Mouse (Mus musculus) spleen, adult 2 months (tissue): ENCODE measurements around the gene Slc16a11. TPM values are rescaled to one million over a fixed set of nuclear protein-coding genes. Genes with fewer than 3 reads are reported as not detected.

ENCODE experiments used
- DNase-seq, 2 experiments: peaks; one replicate each; pipeline versions ENCODE4 v3.0.0 to v3.0.0-alpha.2; 2012 to 2021; ENCODE audit warnings: low spot score in 2 of 2, low read depth in 1 of 2
- H3K27ac ChIP-seq: fragments of 200-500 bp; 2 replicates; pipeline ENCODE4 v1.5.1; 2012; ENCODE audit warnings: low read length, inconsistent platforms; ENCODE audit not compliant: insufficient read depth
- H3K27me3 ChIP-seq: fragments of 200-500 bp; 2 replicates; pipeline ENCODE4 v1.6.1; 2012; ENCODE audit warnings: mild to moderate bottlenecking, moderate library complexity, low read length, inconsistent platforms; ENCODE audit not compliant: control insufficient read depth, insufficient read depth
- H3K36me3 ChIP-seq: fragments of 200-500 bp; 2 replicates; pipeline ENCODE4 v1.6.1; 2012; ENCODE audit warnings: mild to moderate bottlenecking, low read length, inconsistent platforms; ENCODE audit not compliant: control insufficient read depth, insufficient read depth
- H3K4me1 ChIP-seq: fragments of 200-500 bp; 2 replicates; pipeline ENCODE4 v1.6.1; 2011; ENCODE audit warnings: inconsistent platforms; ENCODE audit not compliant: control insufficient read depth, insufficient read depth, insufficient read length
- H3K4me3 ChIP-seq: fragments of 200-500 bp; 2 replicates; pipeline ENCODE4 v1.5.1; 2011; ENCODE audit warnings: mild to moderate bottlenecking, inconsistent platforms; ENCODE audit not compliant: insufficient read depth, insufficient read length; ENCODE audit errors: extremely low read depth
- CTCF ChIP-seq: fragments of 200-500 bp; IDR thresholded peaks from 2 replicates; pipeline ENCODE4 v1.5.1; 2011; ENCODE audit warnings: mild to moderate bottlenecking, inconsistent platforms; ENCODE audit not compliant: insufficient read depth, insufficient read length, insufficient replicate concordance; ENCODE audit errors: extremely low read depth
- POLR2A ChIP-seq: fragments of 200-500 bp; IDR thresholded peaks from 2 replicates; pipeline ENCODE4 v1.6.1; 2011; ENCODE audit warnings: low read depth, low read length, inconsistent platforms
- WGBS: fragments of 180-500 bp; shearing (Covaris S2); methylation state at CpG from one replicate; pipeline ENCODE4 v1.1.7; 2018; 5-methylcytosine and 5-hydroxymethylcytosine counted together
- polyA plus RNA-seq: library from polyadenylated mRNA; depleted of rRNA; stranded (reverse); fragments of >200 nt; gene quantifications from 2 replicates; pipeline ENCODE4 v1.2.3, GENCODE M21; 2012

Gene Slc16a11
- polyA plus RNA-seq, 1 experiment, result 0.32 TPM

DNA sequence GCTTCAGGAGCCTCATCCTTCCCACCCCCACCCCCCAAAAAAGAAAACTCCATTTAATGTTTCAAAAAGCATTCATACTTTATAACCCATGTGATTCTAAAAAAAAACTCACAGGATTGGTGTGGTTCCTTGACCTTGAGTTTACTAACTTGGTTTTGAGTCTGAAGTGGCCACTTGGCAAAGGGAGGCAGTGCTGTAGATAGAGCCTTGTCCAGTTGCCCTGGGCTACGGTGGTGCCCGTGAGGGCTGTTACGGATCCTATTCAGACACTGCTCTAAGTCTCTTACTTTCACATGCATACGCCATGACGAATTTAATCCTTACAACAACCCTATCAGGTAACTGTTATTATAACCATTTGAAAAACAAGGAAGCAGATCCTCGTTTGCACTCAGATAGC lies 580 bp upstream of the Slc16a11 start:
- DNase-seq, result no peak
- H3K27me3 ChIP-seq, result peaks cover 18% of the 10 kb centered on the region
- peaks cover 11% of the 10 kb centered on the region; the same call in 1 of the 2 replicates for H3K4me1 ChIP-seq
- no peaks in the 10 kb centered on the region for H3K36me3 ChIP-seq
- no peak overlapping the region for H3K4me3 ChIP-seq
- TF ChIP-seq CTCF (no peak), POLR2A (no peak)
- 94% methylated on average over 6 of the region's 6 CpGs for WGBS
- no peak overlapping the region for H3K27ac ChIP-seq

DNA sequence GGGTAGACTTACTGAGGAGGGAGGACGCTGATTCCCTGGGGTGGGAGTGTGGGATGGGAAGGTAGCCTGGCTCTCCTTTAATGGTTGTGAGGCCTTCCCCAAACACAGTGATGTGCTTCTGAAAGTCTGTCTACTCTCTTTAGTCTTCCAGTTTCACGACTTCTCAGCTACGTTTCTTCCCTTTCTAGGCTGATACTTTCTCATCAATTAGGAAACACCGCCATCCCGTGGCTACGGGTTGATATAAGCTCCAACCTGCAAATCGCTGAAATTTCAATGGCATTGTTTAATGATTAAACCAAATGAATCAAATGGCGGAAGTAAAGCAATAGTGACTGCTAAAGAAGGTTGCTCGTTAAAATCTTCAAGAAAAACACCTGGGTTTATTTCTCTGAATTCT lies 344 bp downstream of the Slc16a11 start:
- Histone ChIP-seq H3K27ac (no peak overlapping the region), H3K27me3 (peaks cover 18% of the 10 kb centered on the region), H3K4me1 (peaks cover 11% of the 10 kb centered on the region; the same call in 1 of the 2 replicates), H3K4me3 (no peak overlapping the region), H3K36me3 (no peaks in the 10 kb centered on the region)
- 10% methylated on average over 9 of the region's 9 CpGs for WGBS
- peak in 1 of 2 experiments; percentile 50 for DNase-seq
- TF ChIP-seq POLR2A (no peak), CTCF (no peak; the same call in 1 of the 2 replicates)

DNA sequence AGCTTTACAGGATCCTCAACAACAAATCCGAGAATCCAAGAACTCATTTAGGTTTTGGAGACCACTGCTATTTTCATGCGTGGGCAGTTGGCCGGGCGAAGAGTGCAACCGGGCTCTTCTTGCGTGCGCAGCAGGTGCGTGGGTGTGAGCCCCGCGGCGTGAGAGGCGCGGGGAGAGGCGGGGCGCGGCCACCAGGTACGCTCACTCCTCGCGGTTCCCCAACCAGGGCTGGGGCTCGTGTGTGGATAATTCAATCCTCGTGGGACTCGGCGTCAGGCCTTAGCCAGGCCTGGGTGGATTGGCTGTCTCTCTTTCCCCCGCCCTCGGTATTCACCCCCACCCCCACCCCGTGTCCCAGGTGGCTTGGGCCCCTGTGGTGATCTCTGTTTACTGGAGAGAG lies 1.2 kb downstream of the Slc16a11 start:
- WGBS, result 9% methylated on average over 26 of the region's 26 CpGs

DNA sequence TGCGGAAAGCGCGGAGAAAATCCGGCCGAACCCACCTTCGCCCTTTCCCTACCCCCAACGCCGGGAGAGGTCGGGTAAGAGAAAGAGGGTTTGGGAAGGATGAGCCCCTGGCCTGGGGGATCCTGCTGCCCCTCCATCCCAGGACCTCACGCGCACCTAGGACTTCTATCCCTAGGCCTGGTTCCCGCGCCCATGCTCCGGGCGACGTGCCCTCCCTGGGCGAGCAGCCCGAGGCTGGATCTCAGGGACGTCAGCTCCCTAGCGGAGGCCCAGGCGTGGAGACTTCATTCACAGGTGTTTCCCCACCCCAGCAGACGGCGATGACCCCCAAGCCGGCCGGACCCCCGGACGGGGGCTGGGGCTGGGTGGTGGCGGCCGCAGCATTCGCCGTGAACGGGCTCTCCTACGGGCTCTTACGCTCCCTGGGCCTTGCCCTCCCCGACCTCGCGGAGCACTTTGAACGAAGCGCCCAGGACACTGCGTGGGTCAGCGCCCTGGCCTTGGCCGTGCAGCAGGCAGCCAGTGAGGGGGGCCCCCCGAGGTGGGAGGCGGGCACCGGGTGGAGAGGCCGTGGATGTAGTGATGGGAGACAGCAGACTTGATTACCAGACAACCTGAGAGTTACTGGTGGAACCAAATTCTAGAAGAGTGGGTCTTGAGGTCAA lies 1.8 kb downstream of the Slc16a11 start:
- TF ChIP-seq CTCF (no peak), POLR2A (no peak)
- DNase-seq, result no peak
- H3K27ac ChIP-seq, result no peak overlapping the region
- H3K27me3 ChIP-seq, result peaks cover 18% of the 10 kb centered on the region
- peaks cover 11% of the 10 kb centered on the region; the same call in 1 of the 2 replicates for H3K4me1 ChIP-seq
- 3% methylated on average over 46 of the region's 46 CpGs for WGBS
- no peaks in the 10 kb centered on the region for H3K36me3 ChIP-seq
- peak overlapping the region; percentile 28; the same call in 1 of the 2 replicates for H3K4me3 ChIP-seq

More for the DNA sequence above, 1.2 kb downstream of the Slc16a11 start:
- Histone ChIP-seq H3K4me3 (no peak overlapping the region), H3K36me3 (no peaks in the 10 kb centered on the region), H3K27me3 (peaks cover 18% of the 10 kb centered on the region), H3K4me1 (peaks cover 11% of the 10 kb centered on the region; the same call in 1 of the 2 replicates), H3K27ac (no peak overlapping the region)
- TF ChIP-seq CTCF, result no peak
- no peak for TF ChIP-seq POLR2A
- no peak for DNase-seq

DNA sequence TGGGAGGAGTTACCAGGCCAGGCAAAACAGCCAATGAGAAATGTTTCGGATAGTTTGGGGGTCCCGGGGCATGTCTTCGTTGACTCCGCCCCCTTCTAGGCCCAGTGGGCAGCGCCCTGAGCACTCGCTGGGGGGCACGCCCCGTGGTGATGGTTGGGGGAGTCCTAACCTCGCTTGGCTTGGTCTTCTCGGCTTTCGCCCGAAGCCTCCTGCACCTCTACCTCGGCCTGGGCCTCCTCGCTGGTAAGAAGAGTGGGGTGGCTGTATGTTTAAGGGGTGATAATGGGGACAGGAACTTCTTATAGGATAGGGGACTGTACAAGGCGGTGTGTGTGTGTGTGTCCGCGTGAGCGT lies 2.3 kb downstream of the Slc16a11 start:
- 18% methylated on average over 18 of the region's 18 CpGs for WGBS
- Histone ChIP-seq H3K4me3 (no peak overlapping the region), H3K4me1 (peaks cover 11% of the 10 kb centered on the region; the same call in 1 of the 2 replicates), H3K27ac (no peak overlapping the region), H3K36me3 (no peaks in the 10 kb centered on the region), H3K27me3 (peaks cover 18% of the 10 kb centered on the region)
- DNase-seq, result no peak
- no peak for TF ChIP-seq CTCF
- no peak for TF ChIP-seq POLR2A

DNA sequence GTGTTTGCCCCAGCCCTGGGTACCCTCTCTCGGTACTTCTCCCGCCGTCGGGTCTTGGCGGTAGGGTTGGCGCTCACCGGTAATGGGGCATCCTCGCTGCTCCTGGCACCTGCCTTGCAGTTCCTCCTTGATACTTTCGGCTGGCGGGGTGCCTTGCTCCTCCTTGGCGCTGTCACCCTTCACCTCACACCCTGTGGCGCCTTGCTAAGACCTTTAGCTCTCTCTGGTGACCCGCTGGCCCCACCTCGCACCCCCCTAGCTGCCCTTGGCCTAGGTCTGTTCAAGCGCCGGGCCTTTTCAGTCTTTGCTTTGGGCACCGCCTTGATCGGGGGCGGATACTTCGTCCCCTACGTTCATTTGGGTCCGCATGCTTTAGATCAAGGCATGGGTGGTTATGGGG lies 2.7 kb downstream of the Slc16a11 start:
- 39% methylated on average over 22 of the region's 22 CpGs for WGBS
- no peak for DNase-seq

DNA sequence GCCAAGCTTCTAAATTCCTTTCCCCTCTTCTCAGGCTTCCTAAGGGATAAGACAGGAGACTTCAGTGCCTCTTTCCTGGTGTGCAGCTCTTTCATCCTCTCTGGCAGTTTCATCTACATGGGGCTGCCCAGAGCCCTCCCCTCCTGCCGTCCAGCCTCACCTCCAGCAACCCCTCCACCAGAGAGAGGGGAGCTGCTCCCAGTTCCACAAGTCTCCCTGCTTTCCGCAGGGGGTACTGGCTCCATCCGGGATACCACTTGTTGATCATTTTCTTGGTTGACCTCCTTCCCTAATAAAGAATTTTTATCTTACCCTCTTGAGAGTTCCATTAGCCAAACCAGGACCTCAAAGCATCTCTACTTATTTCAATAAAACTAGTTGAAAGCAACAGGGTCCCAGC lies 3.6 kb downstream of the Slc16a11 start:
- WGBS, result 90% methylated on average over 3 of the region's 3 CpGs
- no peak overlapping the region for H3K27ac ChIP-seq
- H3K36me3 ChIP-seq, result no peaks in the 10 kb centered on the region
- no peak for DNase-seq
- H3K27me3 ChIP-seq, result peaks cover 18% of the 10 kb centered on the region
- H3K4me3 ChIP-seq, result no peak overlapping the region
- H3K4me1 ChIP-seq, result peaks cover 15% of the 10 kb centered on the region
- TF ChIP-seq POLR2A (no peak), CTCF (no peak)

More for the DNA sequence above, 2.7 kb downstream of the Slc16a11 start:
- no peaks in the 10 kb centered on the region for H3K36me3 ChIP-seq
- H3K27me3 ChIP-seq, result peaks cover 18% of the 10 kb centered on the region
- TF ChIP-seq POLR2A (no peak), CTCF (no peak)
- H3K4me3 ChIP-seq, result no peak overlapping the region
- H3K4me1 ChIP-seq, result peaks cover 15% of the 10 kb centered on the region
- no peak overlapping the region for H3K27ac ChIP-seq
